Mouse (Mus musculus) heart, postnatal 0 days (tissue): ENCODE measurements around the gene Mthfr.

Source experiments
- CTCF ChIP-seq: IDR thresholded peaks from 2 replicates; pipeline ENCODE4 v1.5.1; 2016; ENCODE audit warnings: antibody characterized with exemption, control low read depth, low read depth
- EP300 ChIP-seq: IDR thresholded peaks from 2 replicates; pipeline ENCODE4 v1.6.1; 2016; ENCODE audit warnings: antibody characterized with exemption, low read depth

- TF ChIP-seq EP300 (no peak), CTCF (no peak)
Observed at GRCm38 (mm10) chr4:148079944-148080596, 41.2 kb downstream of the Mthfr start.
